Mouse (Mus musculus) liver, postnatal 0 days (tissue): ENCODE measurements around the gene Rap1a.

Experiments used
- CTCF ChIP-seq: sonication (generic); IDR thresholded peaks from 2 replicates; pipeline ENCODE4 v1.5.1; 2016; ENCODE audit warnings: antibody characterized with exemption, low read depth
- EP300 ChIP-seq: IDR thresholded peaks from 2 replicates; pipeline ENCODE4 v1.6.1; 2016; ENCODE audit warnings: antibody characterized with exemption, low read depth, mild to moderate bottlenecking

DNA sequence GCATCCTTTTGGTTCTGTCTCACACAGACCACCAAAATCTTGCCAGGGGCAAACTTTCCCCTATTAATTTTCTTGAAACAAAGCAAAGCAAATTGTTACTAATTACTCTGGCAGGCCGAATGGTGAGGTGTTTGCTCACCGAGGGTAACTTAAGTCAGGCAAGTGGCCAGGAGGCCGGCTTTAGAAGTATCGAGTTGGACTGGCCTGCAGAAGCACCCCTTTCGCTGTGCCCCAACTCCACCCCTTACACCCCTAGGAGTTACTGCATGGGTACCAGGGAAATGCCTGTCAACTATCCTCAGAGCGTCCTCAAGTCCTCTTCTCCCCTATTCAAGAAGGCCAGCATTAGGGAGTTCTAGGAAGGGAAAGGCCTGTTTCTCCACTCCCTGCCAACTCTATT, 97.6 kb downstream of the Rap1a start:
- TF ChIP-seq CTCF (no peak), EP300 (no peak)
